Mouse (Mus musculus) MEL (cell line): ENCODE data around the gene Cadm4. TPM values are rescaled to one million over a fixed set of nuclear protein-coding genes. Genes with fewer than 3 reads are reported as not detected.
A peak's percentile ranks its signal among the peaks of the same experiment; 100 is the strongest.

ENCODE experiments used
- DNase-seq: peaks from one replicate; pipeline ENCODE4 v3.0.0; 2011; ENCODE audit warnings: low read depth, low spot score
- H3K27ac ChIP-seq: 2 replicates; pipeline ENCODE4 v1.5.1; 2012; ENCODE audit warnings: low read depth, mild to moderate bottlenecking, control low read depth, low read length, moderate library complexity; ENCODE audit not compliant: control insufficient read depth
- H3K27me3 ChIP-seq, 2 experiments: fragments of 150-350 bp in 1 of 2; sonication (generic) in 1 of 2; 2 replicates each; pipeline ENCODE4 v1.6.1; 2012; ENCODE audit warnings: low read length in 2 of 2, mild to moderate bottlenecking in 2 of 2, improper control_type of control experiment in 1 of 2, moderate library complexity in 1 of 2; ENCODE audit not compliant: insufficient read depth in 2 of 2, control insufficient read depth in 1 of 2
- H3K36me3 ChIP-seq, 2 experiments: 2 replicates each; pipeline ENCODE4 v1.6.1; 2012 to 2014; ENCODE audit warnings: low read length in 2 of 2, improper control_type of control experiment in 1 of 2, inconsistent platforms in 1 of 2, mild to moderate bottlenecking in 1 of 2; ENCODE audit not compliant: insufficient read depth in 2 of 2, control insufficient read depth in 1 of 2
- H3K4me1 ChIP-seq, 2 experiments: fragments of 150-350 bp in 1 of 2; sonication (generic) in 1 of 2; 2 replicates each; pipeline ENCODE4 v1.6.1; 2012; ENCODE audit warnings: low read length in 2 of 2, improper control_type of control experiment in 1 of 2, mild to moderate bottlenecking in 1 of 2; ENCODE audit not compliant: insufficient read depth in 2 of 2, control insufficient read depth in 1 of 2
- H3K4me3 ChIP-seq, 2 experiments: fragments of 150-350 bp in 1 of 2; sonication (generic) in 1 of 2; 2 replicates each; pipeline ENCODE4 v1.5.1; 2012; ENCODE audit warnings: low read depth in 2 of 2, low read length in 2 of 2, mild to moderate bottlenecking in 2 of 2, moderate library complexity in 2 of 2, control low read depth in 1 of 2, improper control_type of control experiment in 1 of 2; ENCODE audit not compliant: control insufficient read depth in 1 of 2, insufficient read depth in 1 of 2
- H3K79me2 ChIP-seq: 2 replicates; pipeline ENCODE4 v1.6.1; 2012; ENCODE audit warnings: mild to moderate bottlenecking, low read length, moderate library complexity; ENCODE audit not compliant: control insufficient read depth, poor library complexity, insufficient read depth
- H3K9ac ChIP-seq: 2 replicates; pipeline ENCODE4 v1.6.1; 2012; ENCODE audit warnings: low read depth, mild to moderate bottlenecking, control low read depth, low read length, moderate library complexity; ENCODE audit not compliant: control insufficient read depth, poor library complexity, severe bottlenecking
- H3K9me3 ChIP-seq: fragments of 150-350 bp; sonication (generic); replicated peaks from 2 replicates; pipeline ENCODE4 v1.6.1; 2012; ENCODE audit warnings: mild to moderate bottlenecking, low read length, improper control_type of control experiment, moderate library complexity; ENCODE audit not compliant: insufficient read depth
- E2F4 ChIP-seq: IDR thresholded peaks from 2 replicates; pipeline ENCODE4 v1.6.1; 2011; ENCODE audit warnings: low read depth, low read length, improper control_type of control experiment, borderline replicate concordance
- EP300 ChIP-seq, 2 experiments: IDR thresholded peaks; 2 replicates each; pipeline ENCODE4 v1.6.1; 2011; ENCODE audit warnings: improper control_type of control experiment in 2 of 2, low read length in 2 of 2, low read depth in 1 of 2, mild to moderate bottlenecking in 1 of 2
- ETS1 ChIP-seq: IDR thresholded peaks from 2 replicates; pipeline ENCODE4 v1.6.1; 2012; ENCODE audit warnings: low read depth, mild to moderate bottlenecking, inconsistent platforms, low read length, improper control_type of control experiment, moderate library complexity
- GABPA ChIP-seq: IDR thresholded peaks from 2 replicates; pipeline ENCODE4 v1.6.1; 2012; ENCODE audit warnings: low read depth, mild to moderate bottlenecking, inconsistent platforms, low read length, improper control_type of control experiment, moderate library complexity
- GATA1 ChIP-seq: IDR thresholded peaks from 2 replicates; pipeline ENCODE4 v1.6.1; 2011; ENCODE audit warnings: low read depth, low read length, improper control_type of control experiment
- MAX ChIP-seq: IDR thresholded peaks from 2 replicates; pipeline ENCODE4 v1.6.1; 2011; ENCODE audit warnings: low read length, improper control_type of control experiment
- MAZ ChIP-seq: IDR thresholded peaks from 2 replicates; pipeline ENCODE4 v1.6.1; 2012; ENCODE audit warnings: low read depth, mild to moderate bottlenecking, inconsistent platforms, low read length, improper control_type of control experiment
- MXI1 ChIP-seq: IDR thresholded peaks from 2 replicates; pipeline ENCODE4 v1.6.1; 2011; ENCODE audit warnings: mild to moderate bottlenecking, low read depth, low read length, improper control_type of control experiment
- POLR2A ChIP-seq, 2 experiments: IDR thresholded peaks; 2 replicates each; pipeline ENCODE4 v1.6.1; 2011 to 2012; ENCODE audit warnings: low read length in 2 of 2, mild to moderate bottlenecking in 2 of 2, control low read depth in 1 of 2, improper control_type of control experiment in 1 of 2, low read depth in 1 of 2, moderate library complexity in 1 of 2; ENCODE audit not compliant: control insufficient read depth in 1 of 2, insufficient read depth in 1 of 2, poor library complexity in 1 of 2
- POLR2AphosphoS2 ChIP-seq: IDR thresholded peaks from 2 replicates; pipeline ENCODE4 v1.6.1; 2011; ENCODE audit warnings: low read length, improper control_type of control experiment
- RCOR1 ChIP-seq: IDR thresholded peaks from 2 replicates; pipeline ENCODE4 v1.6.1; 2012; ENCODE audit warnings: low read depth, mild to moderate bottlenecking, inconsistent platforms, low read length, improper control_type of control experiment
- SIN3A ChIP-seq: IDR thresholded peaks from 2 replicates; pipeline ENCODE4 v1.6.1; 2012; ENCODE audit warnings: low read length, improper control_type of control experiment, inconsistent platforms
- TAL1 ChIP-seq: IDR thresholded peaks from 2 replicates; pipeline ENCODE4 v1.6.1; 2012; ENCODE audit warnings: mild to moderate bottlenecking, inconsistent platforms, low read length, moderate library complexity, mixed read lengths
- UBTF ChIP-seq: IDR thresholded peaks from 2 replicates; pipeline ENCODE4 v1.6.1; 2012; ENCODE audit warnings: low read depth, mild to moderate bottlenecking, inconsistent platforms, low read length, improper control_type of control experiment, moderate library complexity, borderline replicate concordance; ENCODE audit not compliant: insufficient read depth
- USF2 ChIP-seq, 2 experiments: IDR thresholded peaks; 2 replicates each; pipeline ENCODE4 v1.6.1; 2011 to 2012; ENCODE audit warnings: improper control_type of control experiment in 2 of 2, low read length in 2 of 2, borderline replicate concordance in 1 of 2, inconsistent platforms in 1 of 2, low read depth in 1 of 2, mild to moderate bottlenecking in 1 of 2; ENCODE audit not compliant: insufficient read depth in 1 of 2
- ZMIZ1 ChIP-seq: IDR thresholded peaks from 2 replicates; pipeline ENCODE4 v1.6.1; 2012; ENCODE audit warnings: low read depth, mild to moderate bottlenecking, inconsistent platforms, low read length, improper control_type of control experiment, moderate library complexity
- polyA plus RNA-seq, 2 experiments: library from polyadenylated mRNA; stranded (reverse) in 1 of 2; unstranded in 1 of 2; fragments of >175 nt in 1 of 2; fragments of >200 nt in 1 of 2; gene quantifications; 2 replicates each; pipeline versions ENCODE4 v1.2.1 to v1.2.4; 2012; ENCODE audit warnings: low replicate concordance in 2 of 2, low read depth in 1 of 2; ENCODE audit not compliant: insufficient read length in 2 of 2, insufficient read depth in 1 of 2, missing spikeins in 1 of 2
- total RNA-seq: library from RNA; depleted of rRNA; stranded (reverse); fragments of 300-350 nt; gene quantifications from 2 replicates; pipeline ENCODE4 v1.2.3, GENCODE M21; 2012; rRNA removed

Gene Cadm4
- 0.12 and 0.16 TPM in 2 replicates for total RNA-seq
- polyA plus RNA-seq = under 1 TPM in 1 of 2 experiments, not detected in 1; 0.38 TPM

DNA sequence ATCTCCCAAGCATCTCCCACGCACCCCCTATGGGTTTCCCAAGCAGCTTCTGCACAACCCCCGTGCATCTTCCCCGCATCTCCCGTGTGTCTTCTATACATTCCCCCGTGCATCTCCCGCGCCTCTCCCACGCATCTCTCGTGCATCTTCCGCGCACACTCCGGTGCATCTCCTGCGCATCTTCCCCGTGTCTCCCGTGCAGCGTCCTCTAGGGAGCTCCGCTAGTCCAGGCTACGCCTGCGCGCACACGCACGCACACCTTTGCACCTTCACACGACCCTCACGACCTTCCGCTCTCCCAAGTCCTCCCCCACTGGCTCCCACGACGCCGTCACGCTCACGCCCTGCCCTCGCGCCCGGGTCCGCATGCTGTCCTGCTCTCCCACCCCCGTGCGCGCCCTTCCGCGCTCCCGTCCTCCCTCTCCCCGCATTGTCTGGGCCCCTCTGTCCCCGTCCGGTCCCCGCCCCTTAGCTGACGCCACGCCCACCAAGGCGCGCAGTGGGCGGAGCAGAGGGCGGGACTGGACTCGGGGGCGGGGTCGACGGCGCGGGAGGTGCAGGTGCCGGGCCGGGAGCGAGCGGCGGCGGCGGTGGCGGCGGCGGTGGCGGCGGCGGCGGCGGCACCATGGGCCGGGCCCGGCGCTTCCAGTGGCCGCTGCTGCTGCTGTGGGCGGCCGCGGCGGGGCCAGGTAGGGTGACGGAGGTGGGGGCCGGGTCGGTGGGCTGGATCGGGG lies at the start of gene Cadm4:
Gene Cadm4 (plus strand): TSS at position 550 of the 734 bp plus-strand sequence.
- no peaks in the 10 kb centered on the region for H3K9me3 ChIP-seq
- peaks cover 1 to 2% of the 10 kb centered on the region in 2 experiments; a peak in 2 of 4 replicates for H3K27me3 ChIP-seq
- H3K4me1 ChIP-seq = no peaks in the 10 kb centered on the region; a peak in 2 of 4 replicates
- H3K27ac ChIP-seq = no peak within 1 kb of the TSS
- H3K79me2 ChIP-seq = no peaks in the 10 kb centered on the region
- H3K9ac ChIP-seq = no peak within 1 kb of the TSS
- TF ChIP-seq MAX = no peak
- no peak for TF ChIP-seq ETS1
- TF ChIP-seq GABPA = no peak
- TF ChIP-seq MAZ = no peak
- TF ChIP-seq MXI1 = no peak
- TF ChIP-seq SIN3A = no peak
- peak in 1 of 2 experiments; percentile 38; a peak in 1 of 4 replicates for TF ChIP-seq POLR2A (IDR thresholded peaks at IDR 0.05; ENCODE audit: control insufficient read depth in 1 of 2, insufficient read depth in 1 of 2, low read depth in 1 of 2, low read length in 2 of 2, poor library complexity in 1 of 2)
- no peak for TF ChIP-seq ZMIZ1
- no peaks in the 10 kb centered on the region for H3K36me3 ChIP-seq
- peak within 1 kb of the TSS in 1 of 2 experiments; percentile 37; a peak in 3 of 4 replicates for H3K4me3 ChIP-seq
- peak; percentile 55 for DNase-seq

- H3K36me3 ChIP-seq = peaks cover 0 to 6% of the 10 kb centered on the region in 2 experiments; a peak in 2 of 4 replicates
- no peak for DNase-seq
- peaks cover 0 to 5% of the 10 kb centered on the region in 2 experiments; a peak in 3 of 4 replicates for H3K4me1 ChIP-seq
- no peak overlapping the region for H3K4me3 ChIP-seq
- no peak overlapping the region for H3K27ac ChIP-seq
- TF ChIP-seq E2F4 (no peak), ZMIZ1 (no peak)
- H3K79me2 ChIP-seq = no peaks in the 10 kb centered on the region
- no peaks in the 10 kb centered on the region for H3K27me3 ChIP-seq
- no peak overlapping the region for H3K9ac ChIP-seq
- no peaks in the 10 kb centered on the region for H3K9me3 ChIP-seq
These were observed 46.5 kb upstream of the Cadm4 start for GRCm38 (mm10) chr7:24435305-24435704.

- Histone ChIP-seq H3K4me3 (no peak overlapping the region), H3K36me3 (peaks cover 0 to 7% of the 10 kb centered on the region in 2 experiments; a peak in 2 of 4 replicates), H3K9ac (no peak overlapping the region), H3K4me1 (peaks cover 0 to 8% of the 10 kb centered on the region in 2 experiments; a peak in 3 of 4 replicates), H3K79me2 (no peaks in the 10 kb centered on the region), H3K27me3 (no peaks in the 10 kb centered on the region), H3K9me3 (no peaks in the 10 kb centered on the region)
- no peak for DNase-seq
- no peak for TF ChIP-seq MAX
- TF ChIP-seq EP300 (IDR thresholded peaks at IDR 0.05; ENCODE audit: low read depth in 1 of 2, low read length in 2 of 2) = no peak
- no peak for TF ChIP-seq ZMIZ1
- TF ChIP-seq POLR2AphosphoS2 = no peak
- no peak for TF ChIP-seq GATA1
- no peak for TF ChIP-seq UBTF
- TF ChIP-seq SIN3A = no peak
- no peak for TF ChIP-seq ETS1
- no peak for TF ChIP-seq RCOR1
- no peak for TF ChIP-seq TAL1
- no peak for TF ChIP-seq USF2 (IDR thresholded peaks at IDR 0.05; ENCODE audit: borderline replicate concordance in 1 of 2, insufficient read depth in 1 of 2, low read depth in 1 of 2, low read length in 2 of 2)
- TF ChIP-seq, all 39 proteins: peak for 0
- H3K27ac ChIP-seq = no peak overlapping the region
These were observed 43.8 kb upstream of the Cadm4 start for GRCm38 (mm10) chr7:24437981-24438380.
